Mouse (Mus musculus): ENCODE measurements around the gene Rab3ip. TPM values are rescaled to one million over a fixed set of nuclear protein-coding genes. Genes with fewer than 3 reads are reported as not detected.

The Rab3ip gene
- total RNA-seq (2021): 10 to 100 TPM; 35.4 to 51.5 TPM
- long read RNA-seq, experiment 1, transcript Rab3ip-203 (11 exons, 1,844 nt): major isoform, 60 of 73 reads
- long read RNA-seq, experiment 1, partial matches to known transcripts: 6 of 73 reads
- long read RNA-seq, experiment 1, other reads (novel, unspliced or antisense): 6 of 73 reads
- long read RNA-seq, experiment 2, transcript Rab3ip-203 (11 exons, 1,844 nt): major isoform, 18 of 22 reads
- long read RNA-seq, experiment 2, partial matches to known transcripts: 0 of 22 reads
- long read RNA-seq, experiment 2, other reads (novel, unspliced or antisense): 3 of 22 reads

GRCm38 (mm10) chr10:116950009-116950769 is at the start of gene Rab3ip:
TSS of gene Rab3ip (minus strand) at chr10:116950769.
- DNase-seq: peak; percentile 91 to 96

GRCm38 (mm10) chr10:116998716-116999455 is 48.3 kb upstream of the Rab3ip start:
- no peak for DNase-seq

DNA sequence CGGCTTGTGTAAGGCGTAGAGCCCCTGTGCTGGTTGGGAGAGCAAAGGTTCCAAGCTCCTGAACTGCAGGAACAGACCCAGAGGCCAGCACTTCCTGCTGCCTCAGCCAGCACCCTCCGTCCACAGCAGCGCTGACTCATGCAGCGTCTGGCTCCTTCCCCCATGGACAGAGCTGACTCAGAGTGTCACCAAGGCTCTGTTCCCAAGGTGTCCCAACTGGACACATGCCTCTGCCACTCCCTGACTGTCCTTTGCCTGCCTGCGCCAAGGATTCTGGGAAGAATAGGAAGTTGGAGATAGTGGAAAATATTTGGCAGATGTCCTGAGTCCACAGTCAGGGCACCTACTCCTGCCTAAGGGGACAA is 45.6 kb upstream of the Rab3ip start:
- peak; percentile 90 to 92 for DNase-seq

- no peak for DNase-seq
Measured at GRCm38 (mm10) chr10:116995584-116996235, 45.1 kb upstream of the Rab3ip start.

GRCm38 (mm10) chr10:116995162-116995561 is 44.6 kb upstream of the Rab3ip start:
- DNase-seq: no peak

- no peak for DNase-seq
Measured at GRCm38 (mm10) chr10:116993971-116994370, 43.4 kb upstream of the Rab3ip start.

- DNase-seq: no peak
Measured at GRCm38 (mm10) chr10:116986264-116987082, 35.9 kb upstream of the Rab3ip start, which contains the start of gene Best3. TSS of gene Best3 (plus strand) at chr10:116986314.

DNA sequence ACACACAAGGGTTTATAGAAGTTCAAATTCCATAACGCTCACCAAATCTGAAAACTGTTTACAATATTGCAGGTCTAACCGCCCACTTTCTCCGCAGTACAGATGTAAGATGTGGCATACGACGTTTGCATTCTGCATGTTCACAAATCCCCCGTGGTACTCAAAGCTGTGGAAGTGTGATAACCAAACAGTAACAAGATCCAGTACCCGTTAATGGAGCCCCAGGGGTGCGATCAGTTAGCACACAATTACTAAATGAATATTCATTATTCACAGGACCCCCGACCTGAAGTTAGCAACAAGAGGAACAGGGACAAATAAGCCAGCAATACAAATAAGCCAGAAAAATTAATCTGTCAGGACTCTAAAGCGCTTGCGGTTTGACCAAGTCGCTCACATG is 34.3 kb upstream of the Rab3ip start:
- DNase-seq: no peak

GRCm38 (mm10) chr10:116982526-116982925 is 32.0 kb upstream of the Rab3ip start:
- no peak for DNase-seq

DNA sequence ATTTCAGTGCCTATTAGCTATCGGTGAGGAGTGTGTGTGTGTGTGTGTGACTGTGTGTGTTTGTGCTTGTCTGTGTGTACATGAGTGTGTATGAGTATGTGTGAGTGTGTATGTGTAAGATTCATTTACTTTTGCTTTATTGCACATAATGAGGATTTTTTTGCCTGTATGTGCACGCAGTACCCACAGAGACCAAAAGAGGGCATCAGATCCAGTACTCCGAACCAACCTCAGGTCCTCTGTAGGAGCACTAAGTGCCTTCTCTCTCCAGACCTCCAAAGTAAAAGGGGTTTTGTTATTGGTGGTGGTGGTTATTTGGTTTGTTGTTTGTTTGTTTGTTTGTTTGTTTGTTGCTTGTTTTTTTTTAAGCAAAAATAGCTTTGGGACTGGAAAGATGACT is 30.3 kb upstream of the Rab3ip start:
- DNase-seq: peak; percentile 23 to 46

DNA sequence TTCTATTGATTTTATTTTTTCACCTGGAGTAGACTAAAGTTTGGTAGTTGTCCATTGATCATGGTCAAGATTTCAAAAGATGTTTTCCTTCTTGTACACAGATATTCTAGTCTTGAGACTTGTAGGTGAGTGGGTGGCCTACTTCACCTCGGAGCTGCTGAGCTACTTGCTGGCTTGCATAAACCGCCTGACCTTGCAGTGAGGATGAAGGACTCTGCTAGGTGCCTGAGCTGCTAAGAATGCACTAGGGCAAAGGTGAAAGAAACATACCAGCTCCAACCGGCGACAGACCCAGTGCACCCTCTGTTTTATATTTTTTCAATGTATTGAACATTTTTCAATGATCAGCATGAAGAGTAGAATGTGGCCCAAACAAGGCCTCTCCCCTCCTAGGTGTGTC is 29.7 kb upstream of the Rab3ip start:
- no peak for DNase-seq

DNA sequence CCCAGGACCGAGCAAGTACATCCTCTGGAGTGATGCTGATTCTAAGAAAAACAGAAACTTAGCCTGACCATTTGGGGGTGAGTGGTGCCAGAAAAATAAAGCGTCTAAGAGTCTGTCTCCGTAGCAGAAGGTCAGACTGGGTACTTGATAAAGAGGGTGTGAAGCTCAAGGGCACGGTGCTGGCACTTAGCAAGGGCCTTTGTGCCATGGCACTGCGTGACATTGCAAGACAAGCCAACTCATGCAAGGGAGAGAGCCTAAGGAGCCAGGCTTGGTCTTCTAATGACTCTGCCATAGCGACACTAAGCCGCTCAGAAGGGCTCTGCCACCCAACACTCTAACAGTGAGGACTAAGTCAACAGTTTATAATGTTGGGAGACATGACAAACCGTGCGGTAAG is 28.3 kb upstream of the Rab3ip start:
- DNase-seq: peak; percentile 26 to 40

- no peak for DNase-seq
Measured at GRCm38 (mm10) chr10:116977858-116978257, 27.3 kb upstream of the Rab3ip start.

GRCm38 (mm10) chr10:116977455-116977854 is 26.9 kb upstream of the Rab3ip start:
- DNase-seq: no peak

DNA sequence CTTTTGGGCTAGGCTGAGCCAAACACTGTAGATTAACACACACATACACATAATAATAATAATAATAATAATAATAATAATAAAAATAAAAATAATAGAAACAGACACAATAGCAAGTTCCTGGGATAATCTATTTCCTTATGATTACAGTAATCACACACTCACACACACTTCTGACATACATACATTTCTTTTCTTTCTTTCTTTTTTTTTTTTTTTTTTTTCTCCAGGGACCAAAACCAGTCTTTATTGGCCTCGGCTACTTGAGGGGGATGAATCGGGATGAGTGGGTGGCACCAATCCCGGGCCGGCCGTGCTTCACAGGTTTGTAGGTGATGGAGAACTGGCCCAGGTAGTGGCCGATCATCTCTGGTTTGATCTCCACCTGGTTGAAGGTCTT is 21.9 kb upstream of the Rab3ip start, which contains the start of gene Gm10271:
Gene Gm10271, minus strand, starts transcription at position 101 of the 400 bp plus-strand sequence.
- no peak for DNase-seq

DNA sequence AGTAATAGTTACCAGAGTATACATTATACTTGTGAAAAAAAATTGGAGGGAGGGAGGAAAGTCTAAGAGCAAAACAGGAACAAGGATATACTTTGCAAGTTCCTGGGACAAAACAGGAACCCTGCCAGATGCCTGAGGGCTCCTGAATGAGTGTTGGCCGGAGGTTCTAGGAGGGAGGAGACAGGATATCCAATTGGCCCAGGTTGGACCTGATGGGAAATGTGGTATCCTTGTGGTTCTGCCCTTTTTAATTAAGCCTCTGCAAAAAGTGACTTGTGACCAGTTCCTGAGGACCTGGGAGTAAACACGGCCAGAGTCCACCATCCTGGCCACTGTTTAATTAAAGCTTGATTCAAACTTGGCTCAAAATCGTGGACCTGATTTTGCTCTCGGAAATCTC is 18.2 kb upstream of the Rab3ip start:
- no peak for DNase-seq

- no peak for DNase-seq
Measured at GRCm38 (mm10) chr10:116966065-116966464, 15.5 kb upstream of the Rab3ip start.

GRCm38 (mm10) chr10:116965297-116965696 is 14.7 kb upstream of the Rab3ip start:
- DNase-seq: no peak

- DNase-seq: no peak
Measured at GRCm38 (mm10) chr10:116964571-116964970, 14.0 kb upstream of the Rab3ip start.

GRCm38 (mm10) chr10:116964084-116964483 is 13.5 kb upstream of the Rab3ip start:
- DNase-seq: no peak

GRCm38 (mm10) chr10:116962803-116963202 is 12.2 kb upstream of the Rab3ip start:
- peak; percentile 10 to 27 for DNase-seq

Measured in adrenal gland, postnatal 36 days (tissue).